Mouse (Mus musculus): ENCODE data around the gene Hnf1a. TPM values are rescaled to one million over a fixed set of nuclear protein-coding genes. Genes with fewer than 3 reads are reported as not detected.

Gene Hnf1a
- polyA plus RNA-seq, 1 experiment from 2014 or later, result 0.06 TPM

DNA sequence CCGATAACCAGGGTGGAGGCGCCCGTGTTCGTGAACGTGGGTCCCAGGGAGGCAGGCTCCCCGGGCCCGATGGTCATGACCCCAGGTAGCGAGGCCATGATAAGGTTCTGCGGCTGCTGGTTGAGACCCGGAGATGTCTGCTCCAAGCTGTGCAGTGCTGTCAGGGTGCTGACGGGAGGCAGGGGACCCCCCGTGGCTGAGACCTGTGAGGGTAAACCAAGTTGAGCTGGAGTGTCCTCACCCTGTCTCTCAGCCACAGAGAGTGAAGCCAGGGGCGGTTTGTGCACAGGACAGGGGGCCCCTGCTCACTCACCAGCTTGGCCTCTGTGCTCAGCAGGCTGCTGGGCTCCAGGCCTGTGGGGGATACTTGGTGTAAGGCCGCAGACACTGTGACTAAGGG is 17.6 kb downstream of the Hnf1a start:
- H3K36me3 ChIP-seq (ENCODE audit: control insufficient read depth, insufficient read depth), result peaks cover 4% of the 10 kb centered on the region; the same call in 1 of the 2 replicates
- WGBS, result 90% methylated on average over 14 of the region's 14 CpGs
- no peak overlapping the region for H3K9ac ChIP-seq (replicated peaks; ENCODE audit: low read depth, low read length)
- no peaks in the 10 kb centered on the region for H3K4me1 ChIP-seq (replicated peaks; ENCODE audit: control insufficient read depth, insufficient read depth, low read length)
- no peak overlapping the region for H3K27ac ChIP-seq (ENCODE audit: low read length)
- H3K9me3 ChIP-seq (ENCODE audit: control insufficient read depth, low read length), result no peaks in the 10 kb centered on the region
- no peak for ATAC-seq
- no peaks in the 10 kb centered on the region for H3K27me3 ChIP-seq (replicated peaks; ENCODE audit: control insufficient read depth, insufficient read depth, low read length)
- H3K4me3 ChIP-seq (replicated peaks; ENCODE audit: low read length), result no peak overlapping the region
- H3K4me2 ChIP-seq (ENCODE audit: low read length), result no peak overlapping the region

DNA sequence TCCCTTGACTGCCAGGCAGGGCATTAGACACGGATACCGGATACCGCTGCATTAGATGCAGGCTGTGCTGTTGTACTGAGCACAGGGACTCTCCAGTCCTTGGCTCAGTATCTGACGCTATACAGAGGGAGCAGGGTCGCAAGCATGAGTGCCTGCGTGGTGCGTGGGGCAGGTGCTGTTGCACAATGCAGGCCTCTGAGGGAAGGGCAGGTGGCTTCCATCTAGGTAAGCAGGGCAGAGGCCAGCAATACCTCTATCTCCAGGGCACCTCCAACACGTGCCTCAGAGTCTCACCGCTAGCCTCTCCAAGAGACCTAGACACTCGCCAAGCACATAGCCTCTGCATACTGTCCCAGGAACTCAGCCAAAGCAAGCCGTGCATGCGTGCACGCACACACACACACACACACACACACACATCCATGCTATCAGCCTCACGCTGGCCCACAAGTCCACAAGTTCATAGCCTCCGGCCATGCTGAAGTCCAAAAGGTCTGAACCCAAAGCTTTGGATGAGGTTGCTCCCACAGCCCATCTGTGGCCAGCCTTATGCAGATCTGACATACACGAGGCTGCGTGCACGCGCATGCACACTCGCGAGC is 19.5 kb downstream of the Hnf1a start:
- 81% methylated on average over 21 of the region's 21 CpGs for WGBS

DNA sequence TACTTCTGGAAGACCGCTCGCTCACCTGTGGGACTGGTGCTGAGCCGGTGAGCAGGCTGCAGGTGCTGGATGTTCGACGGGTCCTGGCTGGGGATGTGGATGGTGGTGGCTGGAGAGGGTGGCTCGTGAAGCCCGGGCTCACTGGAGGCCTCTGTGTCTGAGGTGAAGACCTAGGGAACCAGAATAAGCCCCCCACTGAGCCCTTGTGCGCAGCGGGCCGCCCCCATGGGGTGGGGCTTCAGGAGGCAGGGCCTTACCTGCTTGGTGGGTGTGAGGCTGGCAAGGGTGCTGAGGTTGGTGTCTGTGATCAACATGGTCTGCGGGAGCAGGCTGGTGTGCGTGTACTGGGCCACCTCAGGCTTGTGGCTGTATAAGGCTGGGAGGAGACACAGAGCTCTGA is 20.2 kb downstream of the Hnf1a start:
- ATAC-seq, result no peak
- Histone ChIP-seq H3K9ac (replicated peaks; ENCODE audit: low read depth, low read length) (no peak overlapping the region), H3K4me3 (replicated peaks; ENCODE audit: low read length) (no peak overlapping the region), H3K27me3 (replicated peaks; ENCODE audit: control insufficient read depth, insufficient read depth, low read length) (no peaks in the 10 kb centered on the region), H3K27ac (ENCODE audit: low read length) (no peak overlapping the region), H3K4me2 (ENCODE audit: low read length) (no peak overlapping the region), H3K36me3 (ENCODE audit: control insufficient read depth, insufficient read depth) (peaks cover 20% of the 10 kb centered on the region), H3K9me3 (ENCODE audit: control insufficient read depth, low read length) (no peaks in the 10 kb centered on the region), H3K4me1 (replicated peaks; ENCODE audit: control insufficient read depth, insufficient read depth, low read length) (no peaks in the 10 kb centered on the region)
- WGBS, result 56% methylated on average over 12 of the region's 12 CpGs

More for the DNA sequence above, 19.5 kb downstream of the Hnf1a start:
- no peaks in the 10 kb centered on the region for H3K9me3 ChIP-seq (ENCODE audit: control insufficient read depth, low read length)
- H3K27ac ChIP-seq (ENCODE audit: low read length), result no peak overlapping the region
- peaks cover 13% of the 10 kb centered on the region for H3K36me3 ChIP-seq (ENCODE audit: control insufficient read depth, insufficient read depth)
- H3K9ac ChIP-seq (replicated peaks; ENCODE audit: low read depth, low read length), result no peak overlapping the region
- no peaks in the 10 kb centered on the region for H3K27me3 ChIP-seq (replicated peaks; ENCODE audit: control insufficient read depth, insufficient read depth, low read length)
- no peaks in the 10 kb centered on the region for H3K4me1 ChIP-seq (replicated peaks; ENCODE audit: control insufficient read depth, insufficient read depth, low read length)
- no peak overlapping the region for H3K4me2 ChIP-seq (ENCODE audit: low read length)
- no peak overlapping the region for H3K4me3 ChIP-seq (replicated peaks; ENCODE audit: low read length)
- ATAC-seq, result no peak

DNA sequence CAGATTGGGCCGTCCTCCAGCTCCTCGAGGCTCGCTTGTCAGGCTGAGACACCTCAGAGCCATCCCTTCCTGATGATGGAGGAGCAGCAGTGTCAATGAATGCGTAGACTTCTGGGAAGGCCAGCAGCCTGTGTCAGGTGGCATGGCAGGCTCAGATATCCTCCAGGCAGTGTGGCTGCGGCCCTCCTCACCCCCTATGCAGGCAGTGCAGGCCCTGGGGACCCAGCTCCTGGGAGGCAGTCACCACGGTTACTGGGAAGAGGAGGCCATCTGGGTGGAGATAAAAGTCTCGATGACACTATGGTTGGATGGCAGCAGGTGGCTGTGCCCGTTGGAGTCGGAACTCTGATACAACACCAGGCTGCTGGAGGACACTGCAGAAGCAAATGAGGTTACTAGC is 21.1 kb downstream of the Hnf1a start:
- ATAC-seq, result no peak
- Histone ChIP-seq H3K36me3 (ENCODE audit: control insufficient read depth, insufficient read depth) (peaks cover 20% of the 10 kb centered on the region), H3K9me3 (ENCODE audit: control insufficient read depth, low read length) (no peaks in the 10 kb centered on the region), H3K27ac (ENCODE audit: low read length) (no peak overlapping the region), H3K4me3 (replicated peaks; ENCODE audit: low read length) (no peak overlapping the region), H3K27me3 (replicated peaks; ENCODE audit: control insufficient read depth, insufficient read depth, low read length) (no peaks in the 10 kb centered on the region), H3K4me1 (replicated peaks; ENCODE audit: control insufficient read depth, insufficient read depth, low read length) (no peaks in the 10 kb centered on the region), H3K4me2 (ENCODE audit: low read length) (no peak overlapping the region), H3K9ac (replicated peaks; ENCODE audit: low read depth, low read length) (no peak overlapping the region)
- 83% methylated on average over 9 of the region's 9 CpGs for WGBS

DNA sequence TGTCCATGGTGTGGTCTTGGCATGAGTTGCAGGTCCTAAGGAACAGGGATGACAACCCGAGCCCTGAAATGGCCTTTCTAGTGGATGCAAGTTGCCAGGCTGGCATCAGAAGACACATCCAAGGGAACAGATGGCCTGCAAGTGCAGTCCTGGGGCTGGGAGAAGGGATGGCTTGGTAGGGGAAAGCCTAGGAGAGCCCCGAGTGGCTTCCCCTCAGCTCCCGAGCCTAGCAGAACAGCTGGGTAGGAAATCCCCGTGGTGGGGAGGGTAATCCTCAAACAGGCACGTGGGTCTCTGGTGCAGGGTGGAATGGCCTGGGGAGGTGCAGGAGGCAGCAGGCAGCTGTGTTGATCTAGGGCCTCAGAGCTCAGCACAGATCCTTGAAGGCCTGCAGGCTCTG is 21.6 kb downstream of the Hnf1a start:
- H3K4me3 ChIP-seq (replicated peaks; ENCODE audit: low read length), result no peak overlapping the region
- H3K27me3 ChIP-seq (replicated peaks; ENCODE audit: control insufficient read depth, insufficient read depth, low read length), result no peaks in the 10 kb centered on the region
- no peak for ATAC-seq
- H3K36me3 ChIP-seq (ENCODE audit: control insufficient read depth, insufficient read depth), result peaks cover 20% of the 10 kb centered on the region
- no peak overlapping the region for H3K27ac ChIP-seq (ENCODE audit: low read length)
- no peaks in the 10 kb centered on the region for H3K9me3 ChIP-seq (ENCODE audit: control insufficient read depth, low read length)
- 52% methylated on average over 5 of the region's 5 CpGs for WGBS
- H3K4me1 ChIP-seq (replicated peaks; ENCODE audit: control insufficient read depth, insufficient read depth, low read length), result no peaks in the 10 kb centered on the region
- no peak overlapping the region for H3K4me2 ChIP-seq (ENCODE audit: low read length)
- H3K9ac ChIP-seq (replicated peaks; ENCODE audit: low read depth, low read length), result no peak overlapping the region

DNA sequence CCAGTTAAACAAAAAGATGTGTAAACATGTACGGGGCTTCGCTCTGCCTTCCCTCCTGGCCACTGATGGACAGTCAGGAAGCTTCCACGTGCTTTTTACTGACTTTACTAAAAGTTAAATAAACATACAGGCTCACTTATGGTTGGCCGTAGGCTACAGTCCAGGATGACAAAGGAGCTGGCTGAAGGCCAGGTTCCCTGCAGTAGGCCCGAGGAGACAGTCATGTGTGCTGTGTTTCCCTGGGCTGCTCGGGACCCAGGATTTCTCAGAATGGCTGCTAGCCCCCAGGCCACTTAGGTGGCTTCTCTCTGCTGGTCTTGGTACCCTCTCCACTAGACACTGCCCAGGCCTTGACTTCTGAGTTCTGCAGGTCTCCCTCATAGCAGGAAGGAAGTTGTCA is 22.0 kb downstream of the Hnf1a start:
- 55% methylated on average over 6 of the region's 6 CpGs for WGBS
- Histone ChIP-seq H3K9ac (replicated peaks; ENCODE audit: low read depth, low read length) (no peak overlapping the region), H3K27ac (ENCODE audit: low read length) (no peak overlapping the region)

DNA sequence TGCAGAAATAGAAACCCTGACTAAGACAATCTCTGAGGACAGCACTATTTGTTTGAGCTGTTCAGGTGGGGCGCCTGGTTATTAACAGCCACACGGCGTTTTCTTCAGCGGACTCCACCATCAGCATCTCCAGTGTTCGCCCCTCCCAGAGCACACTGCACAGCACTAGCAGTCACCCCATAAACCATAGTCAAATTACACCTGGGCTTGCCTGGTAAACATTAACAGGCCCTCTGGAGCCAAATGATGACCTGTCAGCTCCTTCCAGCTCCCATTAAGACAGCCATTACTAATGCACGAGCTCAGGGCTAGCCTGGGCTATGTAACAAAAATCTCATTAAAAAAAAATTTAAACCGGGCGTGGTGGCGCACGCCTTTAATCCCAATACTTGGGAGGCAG is 25.8 kb downstream of the Hnf1a start:
- H3K4me2 ChIP-seq (ENCODE audit: low read length), result no peak overlapping the region
- H3K4me1 ChIP-seq (replicated peaks; ENCODE audit: control insufficient read depth, insufficient read depth, low read length), result peaks cover 10% of the 10 kb centered on the region
- H3K27ac ChIP-seq (ENCODE audit: low read length), result no peak overlapping the region
- H3K4me3 ChIP-seq (replicated peaks; ENCODE audit: low read length), result no peak overlapping the region
- no peaks in the 10 kb centered on the region for H3K27me3 ChIP-seq (replicated peaks; ENCODE audit: control insufficient read depth, insufficient read depth, low read length)
- H3K36me3 ChIP-seq (ENCODE audit: control insufficient read depth, insufficient read depth), result peaks cover 20% of the 10 kb centered on the region
- ATAC-seq, result no peak
- no peak overlapping the region for H3K9ac ChIP-seq (replicated peaks; ENCODE audit: low read depth, low read length)
- no peaks in the 10 kb centered on the region for H3K9me3 ChIP-seq (ENCODE audit: control insufficient read depth, low read length)
- 97% methylated on average over 10 of the region's 10 CpGs for WGBS

More for the DNA sequence above, 22.0 kb downstream of the Hnf1a start:
- Histone ChIP-seq H3K27me3 (replicated peaks; ENCODE audit: control insufficient read depth, insufficient read depth, low read length) (no peaks in the 10 kb centered on the region), H3K4me3 (replicated peaks; ENCODE audit: low read length) (no peak overlapping the region), H3K36me3 (ENCODE audit: control insufficient read depth, insufficient read depth) (peaks cover 20% of the 10 kb centered on the region), H3K4me1 (replicated peaks; ENCODE audit: control insufficient read depth, insufficient read depth, low read length) (no peaks in the 10 kb centered on the region), H3K9me3 (ENCODE audit: control insufficient read depth, low read length) (no peaks in the 10 kb centered on the region), H3K4me2 (ENCODE audit: low read length) (no peak overlapping the region)
- no peak for ATAC-seq

DNA sequence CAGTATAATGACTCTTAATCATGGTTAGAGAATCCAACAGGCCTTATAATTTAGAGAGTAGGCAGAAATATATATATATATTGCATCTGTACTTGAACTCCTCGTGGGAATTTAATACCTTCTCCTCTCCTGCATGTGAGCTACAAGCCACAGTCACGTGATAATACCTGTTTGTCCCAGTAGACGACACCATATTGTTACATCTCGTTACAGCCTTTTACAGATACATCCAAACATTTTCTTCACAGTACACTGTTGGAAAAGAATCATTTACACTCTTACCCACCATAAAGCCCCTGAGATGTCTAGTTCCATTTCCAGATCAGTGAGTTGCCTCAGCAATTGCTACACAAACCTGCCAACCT is 28.1 kb downstream of the Hnf1a start:
- Histone ChIP-seq H3K4me3 (replicated peaks; ENCODE audit: low read length) (peak overlapping the region; percentile 71), H3K4me2 (ENCODE audit: low read length) (peak overlapping the region; percentile 77), H3K4me1 (replicated peaks; ENCODE audit: control insufficient read depth, insufficient read depth, low read length) (peaks cover 10% of the 10 kb centered on the region), H3K9me3 (ENCODE audit: control insufficient read depth, low read length) (peaks cover 5% of the 10 kb centered on the region; the same call in 1 of the 2 replicates), H3K36me3 (ENCODE audit: control insufficient read depth, insufficient read depth) (peaks cover 11% of the 10 kb centered on the region), H3K27me3 (replicated peaks; ENCODE audit: control insufficient read depth, insufficient read depth, low read length) (no peaks in the 10 kb centered on the region), H3K9ac (replicated peaks; ENCODE audit: low read depth, low read length) (peak overlapping the region; percentile 78), H3K27ac (ENCODE audit: low read length) (peak overlapping the region; percentile 78)
- no peak for ATAC-seq
- 21% methylated on average over 4 of the region's 4 CpGs for WGBS

DNA sequence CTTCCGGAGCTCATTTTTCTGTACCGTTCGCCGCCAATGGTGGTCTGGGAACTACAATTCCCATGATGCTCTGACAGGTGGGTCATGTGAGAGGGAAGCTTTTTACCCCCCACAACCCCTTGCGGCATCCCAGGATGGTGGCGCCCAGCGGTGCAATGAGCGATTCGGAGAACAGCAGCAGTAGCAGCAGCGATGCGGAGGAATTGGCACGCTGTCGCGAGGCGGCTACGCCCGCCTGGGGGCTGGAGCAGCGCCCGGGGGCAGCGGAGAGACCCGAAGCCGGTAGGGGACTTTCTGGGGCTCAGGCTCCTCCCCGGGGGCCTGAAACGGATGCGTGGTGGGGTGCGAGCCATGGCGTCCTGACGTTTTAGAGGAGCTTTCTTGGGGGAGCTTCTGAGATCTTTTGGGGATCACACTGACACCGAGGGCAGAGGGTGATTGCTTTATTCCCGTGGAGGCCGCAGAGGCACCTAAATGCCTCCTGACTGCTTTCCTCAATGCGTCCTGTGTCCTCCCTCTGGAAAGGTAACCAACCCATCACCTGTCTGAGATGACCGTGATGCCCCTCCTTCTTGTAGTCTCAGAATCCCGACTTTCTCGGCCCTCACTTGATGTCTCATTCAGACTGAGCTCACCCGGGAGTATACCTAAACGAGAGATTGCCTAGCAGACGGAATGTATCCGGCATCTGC is 28.7 kb downstream of the Hnf1a start, which contains the start of gene 2210016L21Rik:
TSS of gene 2210016L21Rik (plus strand) at position 85 of the 692 bp plus-strand sequence.
- under 1% methylated on average over 39 of the region's 39 CpGs for WGBS
- H3K27me3 ChIP-seq (replicated peaks; ENCODE audit: control insufficient read depth, insufficient read depth, low read length), result no peaks in the 10 kb centered on the region
- H3K36me3 ChIP-seq (ENCODE audit: control insufficient read depth, insufficient read depth), result peaks cover 6% of the 10 kb centered on the region; the same call in 1 of the 2 replicates
- peak; percentile 99 for ATAC-seq
- H3K4me3 ChIP-seq (replicated peaks; ENCODE audit: low read length), result peak within 1 kb of the TSS; percentile 71
- H3K27ac ChIP-seq (ENCODE audit: low read length), result peak within 1 kb of the TSS; percentile 78
- peaks cover 10% of the 10 kb centered on the region for H3K4me1 ChIP-seq (replicated peaks; ENCODE audit: control insufficient read depth, insufficient read depth, low read length)
- H3K9ac ChIP-seq (replicated peaks; ENCODE audit: low read depth, low read length), result peak within 1 kb of the TSS; percentile 78
- H3K4me2 ChIP-seq (ENCODE audit: low read length), result peak within 1 kb of the TSS; percentile 77
- H3K9me3 ChIP-seq (ENCODE audit: control insufficient read depth, low read length), result peaks cover 5% of the 10 kb centered on the region; the same call in 1 of the 2 replicates

Measured in forebrain, embryonic 16.5 days (tissue).